Mouse (Mus musculus) testis, adult 2 months (tissue): Measurements from ENCODE around the gene Nfix.

ENCODE experiments used
- CTCF ChIP-seq: fragments of 200-500 bp; IDR thresholded peaks from 2 replicates; pipeline ENCODE4 v1.5.1; 2012; ENCODE audit warnings: low read depth, mild to moderate bottlenecking, inconsistent platforms, low read length, moderate library complexity; ENCODE audit not compliant: control insufficient read depth, insufficient read depth, insufficient replicate concordance
- POLR2A ChIP-seq: fragments of 200-500 bp; IDR thresholded peaks from 2 replicates; pipeline ENCODE4 v1.6.1; 2012; ENCODE audit warnings: low read depth, mild to moderate bottlenecking, inconsistent platforms, low read length, moderate library complexity; ENCODE audit not compliant: control insufficient read depth

DNA sequence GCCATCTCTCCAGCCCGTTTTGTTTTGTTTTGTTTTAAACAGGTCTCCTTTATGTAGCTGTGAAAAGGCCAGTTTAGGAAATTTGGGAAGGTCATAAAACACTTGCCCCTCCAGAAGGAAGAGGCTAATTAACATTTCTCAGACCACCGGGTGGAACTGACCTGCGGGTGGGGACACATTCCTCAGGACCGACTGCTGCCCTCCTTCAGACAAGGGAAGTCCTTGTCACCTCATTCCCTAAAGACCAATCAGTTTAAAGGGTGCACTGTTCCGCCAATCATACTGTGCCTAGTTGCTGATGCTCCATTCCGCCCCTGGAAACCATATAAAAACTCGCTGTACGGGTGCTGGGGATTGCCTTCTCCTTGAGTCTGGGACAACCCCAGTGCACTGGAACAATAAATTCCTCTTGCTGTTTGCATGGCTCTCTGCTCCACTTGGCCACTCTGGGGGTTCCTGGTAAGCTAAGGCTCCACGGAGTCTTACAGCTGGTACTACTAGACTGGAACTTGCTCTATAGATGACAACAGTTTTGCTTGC is 147.0 kb downstream of the Nfix start:
- TF ChIP-seq CTCF (no peak), POLR2A (no peak)
